ENCODE assay signal across 21 mouse cellular contexts in genomic region chr2:85014588-85014982, GRCm38 (mm10). TPM values are rescaled to one million over a fixed set of nuclear protein-coding genes. Genes with fewer than 3 reads are reported as not detected.
A peak's percentile ranks its signal among the peaks of the same experiment; 100 is the strongest.
DNase-seq lines count a peak whose midpoint lies in the region; ATAC-seq and TF ChIP-seq lines count a peak whose summit lies in the region.
"Had no signal": no experiment of that assay in that cellular context is flagged by ENCODE, and none has a peak within 500 bp of the region (broad histone marks: within the 10 kb centered on the region; RNA-seq: fewer than 3 reads in every experiment).

No protein-coding gene starts in this region.

- no peaks in the 10 kb centered on the region for H3K9me3 ChIP-seq in forebrain, postnatal 0 days (ENCODE audit: low read length)
- H3K9me3 ChIP-seq in forebrain, embryonic 13.5 days (replicated peaks) = no peaks in the 10 kb centered on the region
- H3K9me3 ChIP-seq in midbrain, embryonic 10.5 days (replicated peaks) = no peaks in the 10 kb centered on the region
- no peaks in the 10 kb centered on the region for H3K9me3 ChIP-seq in midbrain, postnatal 0 days (ENCODE audit: low read length)
- H3K9me3 ChIP-seq: G1E; midbrain, embryonic 12.5 days had no signal

- H3K4me3 ChIP-seq in forebrain, postnatal 0 days (ENCODE audit: low read depth, low read length) = no peak overlapping the region
- H3K4me3 ChIP-seq in forebrain, embryonic 13.5 days = no peak overlapping the region
- no peak overlapping the region for H3K4me3 ChIP-seq in midbrain, embryonic 10.5 days
- no peak overlapping the region for H3K4me3 ChIP-seq in midbrain, postnatal 0 days (ENCODE audit: low read depth, low read length)
- H3K4me3 ChIP-seq: gastrocnemius, adult 2 months; heart, adult 2 months; midbrain, embryonic 12.5 days had no signal

- DNase-seq in forebrain, postnatal 0 days = no peak
- DNase-seq in midbrain, embryonic 10.5 days (ENCODE audit: low spot score) = no peak
- no peak for DNase-seq in midbrain, postnatal 0 days (ENCODE audit: low spot score)
- DNase-seq in layer of hippocampus, postnatal 36 days = peak; percentile 29 to 43
- DNase-seq in kidney, adult 9 months = no peak
- DNase-seq in thymus, adult 18-20 months = no peak
- DNase-seq: adrenal gland, postnatal 25 days; cerebellum, adult 9-11 months; gastrocnemius, adult 2 months; heart, adult 2 months; kidney, adult 8-10 months; kidney, postnatal 4 days; lung, postnatal 14 days had no signal

- no peaks in the 10 kb centered on the region for H3K27me3 ChIP-seq in forebrain, postnatal 0 days (ENCODE audit: insufficient read depth, low read length)
- no peaks in the 10 kb centered on the region for H3K27me3 ChIP-seq in forebrain, embryonic 13.5 days
- no peaks in the 10 kb centered on the region for H3K27me3 ChIP-seq in midbrain, embryonic 10.5 days (ENCODE audit: low read depth, poor library complexity, severe bottlenecking)
- H3K27me3 ChIP-seq in midbrain, postnatal 0 days (ENCODE audit: insufficient read depth, low read length) = no peaks in the 10 kb centered on the region
- H3K27me3 ChIP-seq: midbrain, embryonic 12.5 days had no signal

- no peak overlapping the region for H3K27ac ChIP-seq in forebrain, postnatal 0 days (ENCODE audit: low read depth, low read length)
- no peak overlapping the region for H3K27ac ChIP-seq in forebrain, embryonic 13.5 days
- 0 out of 2 replicates have a peak overlapping the region, but pooled peaks have one; percentile 18 for H3K27ac ChIP-seq in midbrain, embryonic 10.5 days (replicated peaks)
- H3K27ac ChIP-seq in midbrain, postnatal 0 days (ENCODE audit: low read depth, low read length) = no peak overlapping the region
- H3K27ac ChIP-seq: gastrocnemius, adult 2 months; heart, adult 2 months; hindbrain, embryonic 14.5 days; midbrain, embryonic 12.5 days had no signal

- TF ChIP-seq CTCF in forebrain, postnatal 0 days (IDR thresholded peaks at IDR 0.05; ENCODE audit: low read depth) = no peak
- no peak for TF ChIP-seq CTCF in midbrain, postnatal 0 days (IDR thresholded peaks at IDR 0.05)

- no peak overlapping the region for H3K9ac ChIP-seq in forebrain, postnatal 0 days
- no peak overlapping the region for H3K9ac ChIP-seq in forebrain, embryonic 13.5 days
- no peak overlapping the region for H3K9ac ChIP-seq in midbrain, postnatal 0 days (replicated peaks; ENCODE audit: low read length, poor library complexity, severe bottlenecking)
- H3K9ac ChIP-seq: hindbrain, embryonic 14.5 days; midbrain, embryonic 12.5 days had no signal

- H3K4me2 ChIP-seq in forebrain, postnatal 0 days (ENCODE audit: low read depth) = no peak overlapping the region
- H3K4me2 ChIP-seq in forebrain, embryonic 13.5 days = no peak overlapping the region
- no peak overlapping the region for H3K4me2 ChIP-seq in midbrain, postnatal 0 days (ENCODE audit: low read depth, low read length, poor library complexity, severe bottlenecking)
- H3K4me2 ChIP-seq: hindbrain, embryonic 14.5 days; midbrain, embryonic 12.5 days had no signal

- WGBS in forebrain, postnatal 0 days = 35% methylated on average over 3 of the region's 3 CpGs
- WGBS in forebrain, embryonic 13.5 days = 51% methylated on average over 3 of the region's 3 CpGs
- WGBS in midbrain, embryonic 10.5 days = 74% methylated on average over 3 of the region's 3 CpGs
- WGBS in midbrain, postnatal 0 days = 69% methylated on average over 3 of the region's 3 CpGs

- 0 out of 2 replicates have a peak, but pooled peaks have one; percentile 11 for ATAC-seq in forebrain, postnatal 0 days
- ATAC-seq in forebrain, embryonic 13.5 days = no peak
- ATAC-seq in midbrain, postnatal 0 days (ENCODE audit: low FRiP score) = no peak
- peak; percentile 66 for ATAC-seq in common myeloid progenitor, adult 5-6 weeks (replicated peaks; ENCODE audit: low read depth, poor library complexity, severe bottlenecking)

- H3K4me1 ChIP-seq in forebrain, postnatal 0 days (ENCODE audit: insufficient read depth) = no peaks in the 10 kb centered on the region
- H3K4me1 ChIP-seq in forebrain, embryonic 13.5 days = no peaks in the 10 kb centered on the region
- H3K4me1 ChIP-seq in midbrain, embryonic 10.5 days = no peaks in the 10 kb centered on the region
- no peaks in the 10 kb centered on the region for H3K4me1 ChIP-seq in midbrain, postnatal 0 days (ENCODE audit: insufficient read depth, low read length)
- H3K4me1 ChIP-seq: midbrain, embryonic 12.5 days had no signal

- H3K36me3 ChIP-seq in forebrain, postnatal 0 days (ENCODE audit: insufficient read depth) = no peaks in the 10 kb centered on the region
- H3K36me3 ChIP-seq in forebrain, embryonic 13.5 days (ENCODE audit: poor library complexity, severe bottlenecking) = no peaks in the 10 kb centered on the region
- no peaks in the 10 kb centered on the region for H3K36me3 ChIP-seq in midbrain, embryonic 10.5 days
- no peaks in the 10 kb centered on the region for H3K36me3 ChIP-seq in midbrain, postnatal 0 days (ENCODE audit: insufficient read depth, low read length)
- H3K36me3 ChIP-seq: G1E; midbrain, embryonic 12.5 days had no signal

RNA-seq across cellular contexts. Expression of gene Ssrp1, which starts 22.4 kb away (rescaled TPM):
- 131 and 144 TPM in 2 replicates for total RNA-seq in forebrain, postnatal 0 days (2014; rRNA removed)
- 137 and 155 TPM in 2 replicates for polyA plus RNA-seq in forebrain, postnatal 0 days (2015; fragmentation: Nextera tagmentation; extraction: Ambion mirVana)
- polyA plus RNA-seq in forebrain, embryonic 13.5 days (2015; fragmentation: Nextera tagmentation; extraction: Ambion mirVana) = 281 and 310 TPM in 2 replicates
- polyA plus RNA-seq in midbrain, embryonic 10.5 days (2016; fragmentation: Nextera tagmentation; extraction: Ambion mirVana) = 392 and 411 TPM in 2 replicates
- total RNA-seq in midbrain, postnatal 0 days (2014; rRNA removed) = 137 and 153 TPM in 2 replicates
- polyA plus RNA-seq in midbrain, postnatal 0 days (2015; fragmentation: Nextera tagmentation; extraction: Ambion mirVana) = 123 TPM in 2 replicates
- total RNA-seq in common myeloid progenitor, adult 5-6 weeks (2017) = 433 and 486 TPM in 2 replicates
- 100 to 1,000 TPM; 120 TPM for total RNA-seq in layer of hippocampus, postnatal 36 days (2021)

RNA-seq across cellular contexts. Expression of gene P2rx3, which starts 22.7 kb away (rescaled TPM):
- 1.2 TPM in 1 of 2 replicates, not detected in the other for total RNA-seq in forebrain, postnatal 0 days (2014; rRNA removed)
- 0.35 and 0.41 TPM in 2 replicates for polyA plus RNA-seq in forebrain, postnatal 0 days (2015; fragmentation: Nextera tagmentation; extraction: Ambion mirVana)
- polyA plus RNA-seq in forebrain, embryonic 13.5 days (2015; fragmentation: Nextera tagmentation; extraction: Ambion mirVana) = 0.79 and 0.90 TPM in 2 replicates
- polyA plus RNA-seq in midbrain, embryonic 10.5 days (2016; fragmentation: Nextera tagmentation; extraction: Ambion mirVana) = 4.7 and 6.2 TPM in 2 replicates
- total RNA-seq in midbrain, postnatal 0 days (2014; rRNA removed) = 0.14 and 2.7 TPM in 2 replicates
- 0.48 and 0.88 TPM in 2 replicates for polyA plus RNA-seq in midbrain, postnatal 0 days (2015; fragmentation: Nextera tagmentation; extraction: Ambion mirVana)
- total RNA-seq in common myeloid progenitor, adult 5-6 weeks (2017) = not detected in 2 replicates
- 1 to 10 TPM; 1.4 to 2.7 TPM for total RNA-seq in layer of hippocampus, postnatal 36 days (2021)
- polyA plus RNA-seq: G1E had no signal

RNA-seq across cellular contexts. Expression of gene Prg3, which starts 26.6 kb away (rescaled TPM):
- total RNA-seq in forebrain, postnatal 0 days (2014; rRNA removed) = not detected in 2 replicates
- not detected in 2 replicates for polyA plus RNA-seq in forebrain, postnatal 0 days (2015; fragmentation: Nextera tagmentation; extraction: Ambion mirVana)
- polyA plus RNA-seq in forebrain, embryonic 13.5 days (2015; fragmentation: Nextera tagmentation; extraction: Ambion mirVana) = not detected in 2 replicates
- not detected in 2 replicates for polyA plus RNA-seq in midbrain, embryonic 10.5 days (2016; fragmentation: Nextera tagmentation; extraction: Ambion mirVana)
- not detected in 2 replicates for total RNA-seq in midbrain, postnatal 0 days (2014; rRNA removed)
- polyA plus RNA-seq in midbrain, postnatal 0 days (2015; fragmentation: Nextera tagmentation; extraction: Ambion mirVana) = not detected in 2 replicates
- total RNA-seq in common myeloid progenitor, adult 5-6 weeks (2017) = 2.8 and 7.1 TPM in 2 replicates
- not detected for total RNA-seq in layer of hippocampus, postnatal 36 days (2021)
- total RNA-seq: adrenal gland, postnatal 25 days; gastrocnemius, adult 2 months; heart, adult 2 months; left cerebral cortex, postnatal 36 days had no signal
- polyA plus RNA-seq: heart, adult 2 months; heart, postnatal 0 days; hindbrain, embryonic 14.5 days; midbrain, embryonic 12.5 days; small intestine, adult 2 months had no signal

RNA-seq across cellular contexts. Expression of gene Tnks1bp1, which starts 33.2 kb away (rescaled TPM):
- 47.9 and 77.0 TPM in 2 replicates for total RNA-seq in forebrain, postnatal 0 days (2014; rRNA removed)
- polyA plus RNA-seq in forebrain, postnatal 0 days (2015; fragmentation: Nextera tagmentation; extraction: Ambion mirVana) = 15.7 and 22.8 TPM in 2 replicates
- polyA plus RNA-seq in forebrain, embryonic 13.5 days (2015; fragmentation: Nextera tagmentation; extraction: Ambion mirVana) = 20.1 and 24.9 TPM in 2 replicates
- 29.9 and 33.7 TPM in 2 replicates for polyA plus RNA-seq in midbrain, embryonic 10.5 days (2016; fragmentation: Nextera tagmentation; extraction: Ambion mirVana)
- total RNA-seq in midbrain, postnatal 0 days (2014; rRNA removed) = 86.8 and 102 TPM in 2 replicates
- polyA plus RNA-seq in midbrain, postnatal 0 days (2015; fragmentation: Nextera tagmentation; extraction: Ambion mirVana) = 18.0 and 18.8 TPM in 2 replicates
- 2.9 and 5.1 TPM in 2 replicates for total RNA-seq in common myeloid progenitor, adult 5-6 weeks (2017)
- 100 to 1,000 TPM; 159 to 174 TPM for total RNA-seq in layer of hippocampus, postnatal 36 days (2021)

RNA-seq across cellular contexts. Expression of gene Prg2, which starts 34.3 kb away (rescaled TPM):
- total RNA-seq in forebrain, postnatal 0 days (2014; rRNA removed) = not detected in 2 replicates
- not detected in 2 replicates for polyA plus RNA-seq in forebrain, postnatal 0 days (2015; fragmentation: Nextera tagmentation; extraction: Ambion mirVana)
- 0.44 TPM in 1 of 2 replicates, not detected in the other for polyA plus RNA-seq in forebrain, embryonic 13.5 days (2015; fragmentation: Nextera tagmentation; extraction: Ambion mirVana)
- polyA plus RNA-seq in midbrain, embryonic 10.5 days (2016; fragmentation: Nextera tagmentation; extraction: Ambion mirVana) = 0.32 TPM in 1 of 2 replicates, not detected in the other
- total RNA-seq in midbrain, postnatal 0 days (2014; rRNA removed) = not detected in 2 replicates
- not detected in 2 replicates for polyA plus RNA-seq in midbrain, postnatal 0 days (2015; fragmentation: Nextera tagmentation; extraction: Ambion mirVana)
- total RNA-seq in common myeloid progenitor, adult 5-6 weeks (2017) = 26.2 and 36.6 TPM in 2 replicates
- total RNA-seq in layer of hippocampus, postnatal 36 days (2021) = not detected
- total RNA-seq: adrenal gland, postnatal 25 days; gastrocnemius, adult 2 months; heart, adult 2 months; left cerebral cortex, postnatal 36 days had no signal
- polyA plus RNA-seq: G1E; heart, postnatal 0 days; hindbrain, embryonic 14.5 days; midbrain, embryonic 12.5 days had no signal

Comparison
In these comparisons a context has a peak if more than half of its experiments do, and no peak if none do; other contexts are left out.
1. ATAC-seq: peak in forebrain, postnatal 0 days (single experiment) and common myeloid progenitor, adult 5-6 weeks (single experiment); none in forebrain, embryonic 13.5 days (single experiment) and midbrain, postnatal 0 days (single experiment).
2. DNase-seq: peak in layer of hippocampus, postnatal 36 days (2 of 2); none in forebrain, postnatal 0 days (single experiment), midbrain, embryonic 10.5 days (single experiment), midbrain, postnatal 0 days (single experiment), kidney, adult 9 months (single experiment) and thymus, adult 18-20 months (0 of 2).